Mouse (Mus musculus): ENCODE measurements around the gene Stxbp2. TPM values are rescaled to one million over a fixed set of nuclear protein-coding genes. Genes with fewer than 3 reads are reported as not detected.

The Stxbp2 gene
- polyA plus RNA-seq (2014; fragmentation: Illumina TruSeq; extraction: RNeasy Lipid Tissue Mini Kit (QIAGEN cat#74804); ENCODE audit: low replicate concordance), result 46.8 TPM

GRCm38 (mm10) chr8:3630647-3631477 lies at the start of gene Stxbp2:
TSS of gene Stxbp2 (plus strand) at chr8:3630955.

GRCm38 (mm10) chr8:3586993-3587390 lies 43.8 kb upstream of the Stxbp2 start, which contains the start of gene Camsap3:
TSS of gene Camsap3 (plus strand) at chr8:3587293.

GRCm38 (mm10) chr8:3621199-3621970 lies 9.4 kb upstream of the Stxbp2 start, which contains the start of the genes Xab2 and Pet100:
TSS of gene Xab2 (minus strand) at chr8:3621316.
TSS of gene Pet100 (plus strand) at chr8:3621548.

GRCm38 (mm10) chr8:3625445-3625844 lies 5.3 kb upstream of the Stxbp2 start, which contains the start of gene Pcp2:
TSS of gene Pcp2 (minus strand) at chr8:3625545.

GRCm38 (mm10) chr8:3655526-3655925 lies 24.8 kb downstream of the Stxbp2 start, which contains the start of gene Retn:
TSS of gene Retn (plus strand) at chr8:3655770.

GRCm38 (mm10) chr8:3665507-3665906 lies 34.8 kb downstream of the Stxbp2 start, which contains the start of gene Mcemp1:
TSS of gene Mcemp1 (plus strand) at chr8:3665754.

GRCm38 (mm10) chr8:3671980-3672491 lies 41.3 kb downstream of the Stxbp2 start, which contains the start of gene Fcor:
TSS of gene Fcor (minus strand) at chr8:3672362.

GRCm38 (mm10) chr8:3676131-3676992 lies 45.6 kb downstream of the Stxbp2 start, which contains the start of gene Trappc5:
TSS of gene Trappc5 (plus strand) at chr8:3676299.

Other genes with a start within 250 kb of the Stxbp2 start
- gene Arhgef18, start 237.9 kb upstream of the Stxbp2 start, polyA plus RNA-seq (2014; fragmentation: Illumina TruSeq; extraction: RNeasy Lipid Tissue Mini Kit (QIAGEN cat#74804); ENCODE audit: low replicate concordance), result 5.2 TPM
- gene Pex11g, start 163.3 kb upstream of the Stxbp2 start, polyA plus RNA-seq (2014; fragmentation: Illumina TruSeq; extraction: RNeasy Lipid Tissue Mini Kit (QIAGEN cat#74804); ENCODE audit: low replicate concordance), result 1.3 TPM
- gene Tex45, start 160.1 kb upstream of the Stxbp2 start, polyA plus RNA-seq (2014; fragmentation: Illumina TruSeq; extraction: RNeasy Lipid Tissue Mini Kit (QIAGEN cat#74804); ENCODE audit: low replicate concordance), result not detected
- gene Zfp358, start 137.8 kb upstream of the Stxbp2 start, polyA plus RNA-seq (2014; fragmentation: Illumina TruSeq; extraction: RNeasy Lipid Tissue Mini Kit (QIAGEN cat#74804); ENCODE audit: low replicate concordance), result 0.52 TPM
- 16.9 TPM for gene Mcoln1, start 130.5 kb upstream of the Stxbp2 start, polyA plus RNA-seq (2014; fragmentation: Illumina TruSeq; extraction: RNeasy Lipid Tissue Mini Kit (QIAGEN cat#74804); ENCODE audit: low replicate concordance)
- 14.2 TPM for gene Pnpla6, start 115.6 kb upstream of the Stxbp2 start, polyA plus RNA-seq (2014; fragmentation: Illumina TruSeq; extraction: RNeasy Lipid Tissue Mini Kit (QIAGEN cat#74804); ENCODE audit: low replicate concordance)
- gene C330021F23Rik, start 63.0 kb upstream of the Stxbp2 start, polyA plus RNA-seq (2014; fragmentation: Illumina TruSeq; extraction: RNeasy Lipid Tissue Mini Kit (QIAGEN cat#74804); ENCODE audit: low replicate concordance), result 1.4 TPM
- gene Camsap3, start 43.7 kb upstream of the Stxbp2 start, polyA plus RNA-seq (2014; fragmentation: Illumina TruSeq; extraction: RNeasy Lipid Tissue Mini Kit (QIAGEN cat#74804); ENCODE audit: low replicate concordance), result 2.7 TPM
- 0.19 TPM for gene Xab2, start 9.6 kb upstream of the Stxbp2 start, polyA plus RNA-seq (2014; fragmentation: Illumina TruSeq; extraction: RNeasy Lipid Tissue Mini Kit (QIAGEN cat#74804); ENCODE audit: low replicate concordance)
- gene Pet100, start 9.4 kb upstream of the Stxbp2 start, polyA plus RNA-seq (2014; fragmentation: Illumina TruSeq; extraction: RNeasy Lipid Tissue Mini Kit (QIAGEN cat#74804); ENCODE audit: low replicate concordance), result 4.4 TPM
- gene Pcp2, start 5.4 kb upstream of the Stxbp2 start, polyA plus RNA-seq (2014; fragmentation: Illumina TruSeq; extraction: RNeasy Lipid Tissue Mini Kit (QIAGEN cat#74804); ENCODE audit: low replicate concordance), result not detected
- 3.1 TPM for gene Retn, start 24.8 kb downstream of the Stxbp2 start, polyA plus RNA-seq (2014; fragmentation: Illumina TruSeq; extraction: RNeasy Lipid Tissue Mini Kit (QIAGEN cat#74804); ENCODE audit: low replicate concordance)
- not detected for gene Mcemp1, start 34.8 kb downstream of the Stxbp2 start, polyA plus RNA-seq (2014; fragmentation: Illumina TruSeq; extraction: RNeasy Lipid Tissue Mini Kit (QIAGEN cat#74804); ENCODE audit: low replicate concordance)
- not detected for gene Fcor, start 41.4 kb downstream of the Stxbp2 start, polyA plus RNA-seq (2014; fragmentation: Illumina TruSeq; extraction: RNeasy Lipid Tissue Mini Kit (QIAGEN cat#74804); ENCODE audit: low replicate concordance)
- 4.5 TPM for gene Trappc5, start 45.3 kb downstream of the Stxbp2 start, polyA plus RNA-seq (2014; fragmentation: Illumina TruSeq; extraction: RNeasy Lipid Tissue Mini Kit (QIAGEN cat#74804); ENCODE audit: low replicate concordance)
- gene Fcer2a, start 63.2 kb downstream of the Stxbp2 start, polyA plus RNA-seq (2014; fragmentation: Illumina TruSeq; extraction: RNeasy Lipid Tissue Mini Kit (QIAGEN cat#74804); ENCODE audit: low replicate concordance), result 0.85 TPM
- gene Clec4g, start 89.7 kb downstream of the Stxbp2 start, polyA plus RNA-seq (2014; fragmentation: Illumina TruSeq; extraction: RNeasy Lipid Tissue Mini Kit (QIAGEN cat#74804); ENCODE audit: low replicate concordance), result not detected
- 15.9 TPM for gene Cd209a, start 118.0 kb downstream of the Stxbp2 start, polyA plus RNA-seq (2014; fragmentation: Illumina TruSeq; extraction: RNeasy Lipid Tissue Mini Kit (QIAGEN cat#74804); ENCODE audit: low replicate concordance)
- gene Cd209e, start 223.4 kb downstream of the Stxbp2 start, polyA plus RNA-seq (2014; fragmentation: Illumina TruSeq; extraction: RNeasy Lipid Tissue Mini Kit (QIAGEN cat#74804); ENCODE audit: low replicate concordance), result 0.37 TPM
- gene Cd209d, start 247.6 kb downstream of the Stxbp2 start, polyA plus RNA-seq (2014; fragmentation: Illumina TruSeq; extraction: RNeasy Lipid Tissue Mini Kit (QIAGEN cat#74804); ENCODE audit: low replicate concordance), result not detected